Comparison of ENCODE assay signal across 20 mouse cellular contexts in the genomic region with DNA sequence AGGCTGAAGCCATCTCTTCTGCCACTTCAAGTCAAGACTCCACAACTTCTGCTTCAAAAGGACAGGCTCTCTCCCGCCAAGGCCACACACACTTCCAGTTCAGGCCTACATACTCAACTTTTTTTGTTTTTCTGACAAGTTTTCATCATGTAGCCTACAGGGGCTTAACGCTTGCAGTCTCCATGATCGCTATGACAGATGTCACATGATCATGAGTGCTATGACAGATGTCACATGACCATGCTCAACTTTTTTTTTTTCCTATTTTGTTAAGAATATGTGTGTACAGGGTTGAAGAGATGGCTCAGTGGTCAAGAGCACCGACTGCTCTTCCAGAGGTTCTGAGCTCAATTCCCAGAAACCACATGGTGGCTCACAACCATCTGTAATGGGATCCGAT.
"Had no signal": no experiment of that assay in that cellular context is flagged by ENCODE, and none has a peak within 500 bp of the region (broad histone marks: within the 10 kb centered on the region; RNA-seq: fewer than 3 reads in every experiment).

No protein-coding gene starts in this region.

- H3K4me1 ChIP-seq: liver, embryonic 15.5 days; lung, embryonic 15.5 days; midbrain, embryonic 13.5 days; midbrain, embryonic 15.5 days; neural tube, embryonic 13.5 days; neural tube, embryonic 15.5 days; stomach, embryonic 15.5 days had no signal

- H3K4me2 ChIP-seq: liver, embryonic 15.5 days; lung, embryonic 15.5 days; midbrain, embryonic 11.5 days; midbrain, embryonic 13.5 days; midbrain, embryonic 15.5 days; neural tube, embryonic 13.5 days; neural tube, embryonic 15.5 days; stomach, embryonic 15.5 days had no signal

- H3K9me3 ChIP-seq: liver, embryonic 15.5 days; lung, embryonic 15.5 days; megakaryocyte, embryonic 14.5 days; midbrain, embryonic 13.5 days; midbrain, embryonic 15.5 days; neural tube, embryonic 13.5 days; neural tube, embryonic 15.5 days; stomach, embryonic 15.5 days had no signal

- H3K27me3 ChIP-seq: liver, embryonic 15.5 days; lung, embryonic 15.5 days; megakaryocyte, embryonic 14.5 days; midbrain, embryonic 13.5 days; midbrain, embryonic 15.5 days; neural tube, embryonic 13.5 days; neural tube, embryonic 15.5 days; stomach, embryonic 15.5 days had no signal

- H3K9ac ChIP-seq: liver, embryonic 15.5 days; liver, postnatal 0 days; lung, embryonic 15.5 days; midbrain, embryonic 13.5 days; midbrain, embryonic 15.5 days; neural tube, embryonic 13.5 days; neural tube, embryonic 15.5 days; stomach, embryonic 15.5 days had no signal

- H3K4me3 ChIP-seq: liver, embryonic 15.5 days; lung, embryonic 15.5 days; megakaryocyte, embryonic 14.5 days; midbrain, embryonic 13.5 days; midbrain, embryonic 15.5 days; neural tube, embryonic 13.5 days; neural tube, embryonic 15.5 days; stomach, embryonic 15.5 days had no signal

- H3K27ac ChIP-seq: liver, embryonic 15.5 days; lung, embryonic 15.5 days; macrophage; midbrain, embryonic 13.5 days; midbrain, embryonic 15.5 days; neural tube, embryonic 13.5 days; neural tube, embryonic 15.5 days; stomach, embryonic 15.5 days; stomach, postnatal 0 days had no signal

- ATAC-seq: liver, postnatal 0 days; lung, postnatal 0 days; midbrain, embryonic 13.5 days; midbrain, embryonic 15.5 days had no signal

- DNase-seq: liver, postnatal 0 days; lung, adult 2 months; lung, postnatal 14 days; lung, postnatal 36 days; retina, postnatal 1 day; right cerebral cortex, adult 18-20 months; thymus, adult 2 months; thymus, postnatal 25 days had no signal
